Mouse (Mus musculus): ENCODE measurements at regions not wholly inside any gene's neighbourhood (a gene's known extent, or its start where the extent isn't known, plus 50 kb on each side); places are given as distances from the start of the nearest gene placed in this dataset.

DNA sequence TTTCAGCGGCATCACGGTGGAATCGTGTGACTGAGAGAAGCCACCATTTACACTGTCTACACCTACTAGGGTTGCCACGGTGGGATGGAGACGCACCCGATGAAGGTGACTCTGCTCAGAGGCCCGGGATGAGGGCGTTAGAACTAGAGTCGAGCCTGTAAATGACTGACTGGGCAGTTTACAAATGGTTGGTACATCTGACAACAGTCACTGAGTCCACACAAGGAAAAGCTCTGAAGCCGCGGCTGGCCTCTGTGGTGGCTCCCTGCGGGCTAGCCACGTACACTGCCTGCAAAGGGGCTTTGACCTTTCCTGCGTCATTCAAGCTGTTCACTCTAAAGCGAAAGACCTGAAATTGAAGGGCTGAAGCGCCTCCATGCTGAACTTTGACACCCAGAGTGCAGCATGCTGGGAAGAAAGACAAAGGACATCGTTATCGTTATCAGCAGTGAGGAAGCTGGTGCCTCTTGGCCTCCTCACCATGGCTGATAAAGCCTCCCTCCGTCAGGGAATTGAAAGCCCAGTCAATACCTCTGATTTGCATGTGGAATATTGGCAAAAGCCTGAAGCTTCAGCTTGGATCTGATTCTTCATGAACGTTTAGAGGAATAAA, 462.1 kb upstream of the Arglu1 start:
- no peak for DNase-seq

DNA sequence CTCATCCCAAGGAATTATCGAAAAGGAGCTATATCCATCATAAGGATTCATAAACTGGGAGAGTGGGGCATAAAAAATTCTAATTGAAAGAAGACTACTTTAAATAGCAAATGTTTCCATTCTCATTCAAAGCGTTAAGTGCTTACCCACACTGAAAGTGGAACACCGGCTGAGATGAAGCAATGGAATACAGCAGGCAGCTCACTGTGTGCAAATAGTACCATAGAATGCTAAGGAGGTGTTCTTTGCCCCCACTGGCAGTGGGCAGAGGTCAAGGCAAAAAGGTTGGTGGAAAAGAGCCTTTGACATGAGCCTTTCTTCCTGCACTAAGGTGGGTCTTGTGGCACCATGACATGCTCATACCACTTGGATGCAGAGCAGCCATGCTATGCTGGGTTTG, 454.0 kb upstream of the Arglu1 start:
- DNase-seq = no peak

DNA sequence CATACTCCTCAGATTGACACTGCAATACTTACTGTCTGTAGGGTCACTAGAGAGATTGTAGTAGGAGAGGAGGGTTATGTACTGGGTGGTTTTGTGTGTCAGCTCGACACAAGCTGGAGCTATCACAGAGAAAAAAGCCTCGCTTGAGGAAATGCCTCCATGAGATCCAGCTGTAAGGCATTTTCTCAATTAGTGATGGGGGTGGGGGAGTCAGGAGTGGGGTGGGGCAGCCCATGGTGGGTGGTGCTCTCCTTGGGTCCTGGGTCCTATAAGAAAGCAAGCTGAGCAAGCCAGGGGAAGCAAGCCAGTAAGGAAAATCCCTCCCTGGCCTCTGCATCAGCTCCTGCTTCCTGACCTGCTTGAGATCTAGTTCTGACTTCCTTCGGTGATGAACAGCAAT, 449.5 kb upstream of the Arglu1 start:
- DNase-seq = no peak

DNA sequence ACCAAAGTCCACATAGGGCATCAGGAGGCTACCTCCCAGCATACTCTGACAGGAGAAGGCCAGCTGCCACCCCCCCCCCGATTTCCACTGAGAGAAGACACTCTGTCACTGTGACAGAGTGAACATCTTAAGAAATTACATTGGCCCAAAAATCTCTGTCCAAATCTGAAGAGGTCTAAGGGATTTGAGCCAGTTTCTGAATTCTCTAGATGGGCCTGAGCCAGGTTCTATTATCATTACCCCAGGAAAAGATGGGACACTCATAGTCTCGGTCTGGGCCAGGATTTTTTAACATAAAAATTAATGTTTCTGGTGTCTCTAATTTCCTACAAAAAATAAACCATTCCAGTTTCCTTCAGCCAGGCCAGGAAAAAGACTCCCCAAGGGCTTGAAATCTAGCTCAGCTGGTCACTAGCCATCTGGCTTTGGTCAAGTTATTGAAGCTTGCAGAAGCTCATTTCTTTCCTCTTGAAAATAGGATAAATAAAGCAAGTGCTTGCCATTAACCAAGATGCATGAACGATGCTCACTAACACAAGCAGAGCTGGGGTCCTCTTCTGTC, 448.8 kb upstream of the Arglu1 start:
- DNase-seq = no peak

DNA sequence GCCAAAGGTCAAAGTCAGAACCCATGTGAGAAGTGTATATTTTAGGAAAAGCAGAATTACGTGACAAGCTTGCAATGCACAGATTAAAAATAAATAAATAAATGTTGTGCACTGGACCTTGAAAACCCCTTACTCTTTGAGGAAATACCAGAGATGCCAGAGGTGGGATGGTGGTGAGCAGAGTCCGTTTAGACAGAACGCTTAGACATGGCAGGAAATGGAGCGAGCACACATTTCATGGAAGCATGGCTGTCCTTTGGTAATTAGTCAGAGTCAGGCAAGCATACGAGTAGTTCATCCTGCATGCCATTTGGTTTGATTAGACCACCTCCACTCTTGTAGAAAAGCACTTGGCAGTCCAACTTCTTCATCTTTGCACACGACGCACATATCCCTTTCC, 443.4 kb upstream of the Arglu1 start:
- no peak for DNase-seq

DNA sequence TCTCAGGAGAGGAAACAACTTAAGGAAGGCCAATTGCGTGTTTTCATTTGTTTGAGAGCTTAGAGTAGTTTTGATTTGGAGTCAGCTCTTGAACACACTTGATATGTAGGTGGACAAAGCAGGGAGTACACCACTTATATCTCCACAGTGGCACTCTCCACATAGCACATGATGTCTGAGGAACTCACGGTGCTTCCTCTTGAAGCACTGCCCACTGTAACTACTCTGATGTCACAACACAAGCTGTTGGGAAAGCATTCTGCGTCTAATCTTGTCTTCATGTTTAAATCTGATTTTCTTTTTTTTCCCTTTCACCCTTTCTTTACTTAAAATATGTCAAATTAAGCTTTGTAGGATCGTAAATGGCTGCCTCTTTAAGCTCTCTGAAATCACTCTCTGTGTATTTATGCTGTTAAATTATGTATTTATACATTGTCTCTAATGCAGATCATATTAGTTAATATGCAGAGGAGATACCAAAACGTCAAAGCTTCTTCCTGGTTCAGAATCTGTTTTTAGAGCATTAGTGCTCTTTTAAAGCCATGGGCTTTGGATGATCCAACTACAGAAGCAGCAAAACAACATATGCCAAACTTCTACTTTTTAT, 442.4 kb upstream of the Arglu1 start:
- no peak for DNase-seq

DNA sequence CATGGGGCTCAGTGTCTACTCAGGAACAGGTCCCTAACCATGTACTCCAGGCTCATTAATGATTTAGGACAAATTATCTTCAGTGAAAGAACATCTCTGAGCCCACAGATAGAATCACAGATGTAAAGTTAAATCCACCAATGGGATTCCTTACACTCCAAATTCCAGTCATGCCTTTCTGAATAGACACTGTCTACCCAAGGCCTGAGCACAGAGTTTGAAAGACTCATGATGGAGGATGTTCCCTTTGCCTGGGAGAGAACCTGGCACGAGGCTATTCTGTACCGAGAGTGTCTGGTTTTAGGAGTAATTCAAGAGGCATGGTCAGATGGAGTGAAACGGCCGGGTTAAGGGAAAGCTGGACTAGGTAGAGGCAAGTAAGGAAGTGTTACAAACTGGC, 440.9 kb upstream of the Arglu1 start:
- DNase-seq = no peak

DNA sequence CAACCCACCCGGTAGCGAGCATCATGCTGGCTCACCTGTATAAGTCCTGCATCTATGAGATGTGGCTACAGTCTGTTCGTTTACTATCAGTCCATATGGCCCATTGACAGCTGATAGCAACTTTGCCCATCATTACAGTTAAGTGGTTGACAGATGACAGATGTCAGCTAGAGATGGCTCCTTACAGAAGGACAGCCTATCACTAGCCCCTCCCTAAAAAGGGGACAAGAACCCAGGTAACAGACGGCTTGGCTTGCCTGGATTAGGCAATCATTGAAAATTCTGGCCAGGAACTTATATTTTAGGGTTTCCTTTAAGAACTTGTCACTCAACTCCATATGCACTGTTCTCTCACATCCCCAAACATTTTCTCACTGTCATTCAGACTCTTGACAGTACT, 434.2 kb upstream of the Arglu1 start:
- DNase-seq = no peak

DNA sequence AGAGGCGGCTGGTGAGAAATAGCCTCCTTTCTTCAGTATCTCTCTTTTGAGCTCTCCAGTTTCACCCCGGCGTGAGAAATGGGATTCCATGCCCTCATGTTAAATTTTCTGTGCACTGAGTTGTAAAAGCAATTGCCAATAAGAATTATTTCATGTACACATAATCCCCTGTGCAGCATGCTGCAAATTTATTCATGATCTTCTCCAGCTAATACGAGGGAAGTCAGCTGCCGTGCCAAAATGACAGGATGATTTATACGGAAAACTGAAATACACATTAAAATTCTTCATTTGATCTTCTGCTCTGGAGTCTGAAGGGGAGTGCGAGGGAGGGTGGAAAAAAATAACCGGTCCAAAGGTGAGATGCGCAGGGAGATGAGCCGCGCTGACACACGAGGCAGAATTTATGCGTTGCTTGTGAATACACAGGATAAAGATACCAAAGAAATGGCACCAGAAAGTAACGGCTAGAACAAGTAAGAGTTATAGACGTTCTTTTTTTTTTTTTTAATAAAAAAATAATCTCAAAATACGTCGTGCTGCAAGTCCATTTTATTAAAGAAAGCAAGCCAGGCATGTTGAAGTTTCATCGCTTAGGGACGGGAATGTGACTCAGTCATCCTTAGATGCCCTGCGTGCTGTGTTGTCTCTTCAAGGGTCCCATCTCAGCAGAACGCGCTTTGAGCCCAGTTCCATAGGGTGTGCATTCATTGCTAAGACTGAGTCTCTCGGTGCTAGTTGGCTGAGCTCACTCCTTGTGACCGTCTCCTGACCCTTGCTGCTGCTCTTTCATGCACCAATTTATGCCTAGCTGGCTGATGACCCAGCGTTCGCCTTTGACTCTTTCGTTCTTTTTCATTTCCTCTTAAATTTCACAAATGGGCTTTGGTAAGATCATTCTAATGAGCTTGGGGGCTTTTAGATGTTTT, 427.8 kb upstream of the Arglu1 start:
- DNase-seq = no peak

DNA sequence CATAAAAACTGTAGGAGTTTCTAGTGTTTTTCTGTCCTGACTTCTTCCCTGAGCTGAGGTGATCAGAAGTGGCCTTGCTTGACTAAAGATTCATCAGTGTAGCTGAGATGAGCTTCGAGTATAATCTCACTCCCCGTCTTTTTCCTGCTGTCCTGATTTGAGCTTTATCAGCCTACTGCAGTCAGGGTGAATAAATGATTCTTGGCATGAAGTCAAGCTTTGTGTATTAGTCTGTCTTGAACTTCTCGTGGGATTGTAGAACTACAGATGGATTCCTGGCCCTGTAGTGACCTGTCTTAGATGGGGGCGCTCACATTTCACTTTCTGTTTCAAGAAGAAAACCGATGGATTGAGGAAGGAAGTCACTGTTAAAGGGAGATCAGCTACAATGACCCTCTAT, 405.7 kb upstream of the Arglu1 start:
- DNase-seq = no peak

DNA sequence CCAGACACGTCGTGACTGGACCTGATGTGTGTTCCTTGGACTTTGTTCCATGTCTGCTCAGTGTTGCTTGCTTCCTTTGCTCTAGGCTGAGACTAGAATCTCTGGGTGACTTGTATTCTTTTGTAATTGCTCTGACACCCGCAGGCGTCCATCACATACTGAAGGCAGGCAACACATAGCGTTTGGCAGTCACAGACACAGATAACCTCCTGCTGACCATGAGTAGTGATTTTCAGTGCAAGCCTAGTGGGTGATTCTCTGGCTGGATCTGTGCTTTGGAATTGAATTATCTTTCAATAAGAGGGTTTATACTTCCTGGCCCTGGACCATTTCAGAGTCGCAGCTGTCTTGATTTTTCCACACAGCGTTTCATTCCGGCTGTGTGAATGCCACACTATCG, 403.7 kb upstream of the Arglu1 start:
- DNase-seq = no peak

DNA sequence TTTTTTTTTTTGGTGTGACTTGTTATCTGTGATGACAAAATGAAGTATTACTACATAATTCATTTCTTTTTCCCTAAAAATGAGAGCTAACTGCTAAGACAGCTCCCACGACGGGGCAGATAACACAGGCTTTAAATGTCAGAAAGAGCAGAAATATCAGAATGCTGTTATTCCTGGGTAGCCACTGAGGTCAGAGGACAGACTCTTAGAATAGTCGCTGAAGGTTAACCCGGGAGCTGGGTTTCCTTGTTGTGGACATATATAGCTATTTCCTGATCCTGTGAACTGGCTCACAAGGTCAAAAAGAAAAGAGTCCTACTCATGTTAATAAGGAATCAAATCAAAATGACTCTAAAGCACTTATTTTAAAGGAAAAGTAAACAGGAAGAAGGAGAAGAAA, 403.0 kb upstream of the Arglu1 start:
- no peak for DNase-seq

DNA sequence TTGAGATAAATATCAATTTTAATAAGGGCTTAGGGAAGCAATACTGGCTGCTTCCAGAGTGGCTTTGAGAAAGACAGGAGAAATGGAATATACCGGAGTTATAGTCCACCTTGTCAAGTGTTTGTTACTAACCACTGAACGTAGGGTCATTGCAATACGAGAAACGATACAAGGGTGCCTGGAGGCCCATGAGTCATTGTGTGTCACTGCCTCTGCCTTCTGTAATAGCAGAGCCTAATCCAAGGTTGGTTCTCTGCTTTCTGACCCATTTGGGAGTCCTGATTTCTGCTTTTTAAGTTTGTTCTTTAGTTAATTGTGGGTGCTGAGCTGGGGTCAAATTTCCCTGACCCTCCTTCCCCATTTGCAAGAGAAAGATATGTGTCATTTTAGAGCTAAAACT, 382.4 kb upstream of the Arglu1 start:
- no peak for DNase-seq

DNA sequence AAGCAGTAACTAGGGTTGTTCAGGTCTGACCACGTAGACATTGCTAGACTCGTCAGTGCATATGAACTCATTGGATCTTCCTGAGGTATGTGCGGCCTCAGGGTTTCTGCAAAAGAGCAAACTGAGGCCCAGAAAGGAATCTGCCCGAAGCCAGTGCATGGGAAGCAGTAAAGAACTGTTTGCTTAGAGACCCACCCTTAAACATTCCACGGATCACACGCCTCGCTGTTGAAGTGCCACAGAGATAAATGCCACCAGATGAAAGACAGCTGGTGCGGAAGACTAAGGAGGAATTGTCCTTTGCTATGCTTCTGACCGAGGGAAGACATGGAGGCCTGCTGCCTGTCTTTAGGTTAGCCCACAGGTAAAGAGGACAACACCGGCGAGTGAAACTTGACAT, 382.0 kb upstream of the Arglu1 start:
- no peak for DNase-seq

DNA sequence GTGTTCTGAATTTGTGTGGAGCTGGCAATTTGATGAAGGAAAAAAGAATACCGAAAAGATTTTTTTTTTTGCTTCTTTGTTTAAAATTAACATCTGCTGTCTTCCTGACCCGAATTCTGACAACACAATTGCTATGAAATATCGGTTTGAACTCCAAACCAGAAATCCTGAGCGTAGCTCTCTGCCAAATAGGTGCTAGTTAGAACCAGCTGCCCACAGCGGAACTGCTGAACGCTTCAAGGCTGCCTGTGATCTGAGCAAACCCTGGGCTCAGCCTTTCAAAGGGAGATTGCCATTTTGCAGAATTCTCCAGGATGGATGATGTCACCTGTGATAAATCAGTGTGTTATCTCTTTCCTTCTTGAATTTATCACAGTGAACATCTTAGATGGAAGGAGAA, 380.6 kb upstream of the Arglu1 start:
- DNase-seq = no peak

DNA sequence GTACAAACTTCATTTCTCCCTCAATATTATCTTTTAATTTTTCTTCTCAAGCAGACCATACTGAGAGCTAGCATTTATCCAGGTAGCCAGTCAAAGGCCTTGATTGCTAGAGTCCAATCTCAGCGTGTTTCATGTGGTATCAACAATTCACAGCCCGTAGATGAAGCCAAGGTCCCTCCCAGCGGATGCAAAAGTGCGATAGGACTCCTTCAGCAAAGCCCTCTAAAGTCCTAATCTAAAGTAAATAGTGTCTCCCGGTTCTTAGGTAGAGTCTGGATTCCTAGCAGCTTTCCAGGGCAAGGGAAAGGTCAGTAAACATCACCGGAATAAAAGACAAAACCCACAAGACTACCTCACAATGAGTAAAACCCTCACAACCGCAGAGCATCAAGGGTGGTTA, 379.5 kb upstream of the Arglu1 start:
- no peak for DNase-seq

DNA sequence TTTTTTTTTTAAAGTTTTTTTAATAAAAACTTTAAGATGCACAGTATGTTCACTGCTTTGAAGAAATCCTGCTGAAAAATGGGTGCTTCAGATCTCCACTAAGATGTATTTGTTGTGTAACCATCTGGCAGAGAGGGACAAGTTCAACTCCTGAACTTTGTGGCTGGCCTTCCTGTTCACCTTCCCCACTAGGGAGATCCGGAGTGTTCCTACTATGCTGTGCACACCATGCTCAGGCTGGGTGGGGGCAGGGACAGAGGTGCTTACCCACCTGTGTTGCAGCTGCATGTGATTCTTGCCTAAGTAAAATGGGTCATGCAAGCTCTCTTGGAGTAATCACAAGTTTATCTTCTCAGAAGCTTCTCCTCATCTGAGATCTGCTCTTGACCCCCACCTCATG, 377.4 kb upstream of the Arglu1 start:
- DNase-seq = no peak

DNA sequence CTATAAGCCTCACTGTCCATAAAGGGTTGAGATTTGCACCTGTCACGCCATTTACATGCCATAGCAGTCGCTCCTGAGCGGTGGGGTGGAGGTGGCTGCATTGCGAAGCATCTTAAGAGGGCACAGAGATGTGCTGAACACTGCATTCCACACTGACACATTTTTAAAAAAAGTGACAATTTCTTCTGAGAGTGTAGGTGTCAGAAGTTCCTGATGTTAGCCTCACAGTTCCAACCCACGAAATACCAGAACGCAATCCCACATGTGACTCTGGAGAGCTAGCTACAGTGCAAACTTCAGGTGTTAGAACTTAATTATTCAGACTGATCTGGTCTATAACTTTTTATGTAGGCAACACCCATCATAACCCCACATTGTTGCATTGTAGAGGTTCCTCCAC, 369.8 kb upstream of the Arglu1 start:
- DNase-seq = no peak

DNA sequence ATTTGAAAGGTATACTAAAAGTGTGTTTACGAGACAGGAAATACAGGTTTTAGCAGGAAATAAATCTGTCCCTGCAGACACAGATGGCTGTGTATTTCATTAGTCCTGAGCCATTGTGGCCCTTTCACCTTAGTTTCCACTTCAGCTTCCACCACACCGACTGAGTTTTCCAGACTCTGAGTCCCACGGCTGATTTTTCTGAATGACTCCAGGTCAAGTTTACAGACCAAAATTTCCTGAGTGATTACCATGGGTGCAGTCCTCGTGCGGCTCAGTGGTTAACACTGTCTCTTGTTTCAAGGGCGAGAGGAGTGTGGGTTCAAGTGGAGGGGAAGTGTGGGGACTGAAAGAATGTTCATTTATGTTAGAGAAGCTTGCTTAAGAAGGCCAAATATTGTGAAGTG, 365.1 kb upstream of the Arglu1 start:
- DNase-seq = no peak

DNA sequence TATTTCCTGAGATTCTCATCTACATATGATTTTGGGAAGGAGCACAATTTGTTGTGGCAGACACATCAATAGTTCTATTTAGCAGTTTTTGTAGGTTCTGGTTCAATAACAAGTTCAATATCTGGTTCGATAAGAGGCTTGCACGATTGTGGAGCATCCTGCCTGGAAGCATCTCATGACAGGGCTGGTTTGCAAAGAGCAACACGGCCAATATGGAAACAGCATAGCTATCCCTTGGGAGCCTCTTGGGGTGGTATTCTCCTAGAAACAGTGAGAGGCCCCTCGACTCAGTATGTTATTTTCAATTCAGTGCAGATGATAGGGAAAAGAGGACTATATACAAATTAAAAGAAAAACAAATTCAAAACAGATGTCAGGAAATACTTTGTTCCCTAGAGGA, 364.5 kb upstream of the Arglu1 start:
- DNase-seq = no peak

DNA sequence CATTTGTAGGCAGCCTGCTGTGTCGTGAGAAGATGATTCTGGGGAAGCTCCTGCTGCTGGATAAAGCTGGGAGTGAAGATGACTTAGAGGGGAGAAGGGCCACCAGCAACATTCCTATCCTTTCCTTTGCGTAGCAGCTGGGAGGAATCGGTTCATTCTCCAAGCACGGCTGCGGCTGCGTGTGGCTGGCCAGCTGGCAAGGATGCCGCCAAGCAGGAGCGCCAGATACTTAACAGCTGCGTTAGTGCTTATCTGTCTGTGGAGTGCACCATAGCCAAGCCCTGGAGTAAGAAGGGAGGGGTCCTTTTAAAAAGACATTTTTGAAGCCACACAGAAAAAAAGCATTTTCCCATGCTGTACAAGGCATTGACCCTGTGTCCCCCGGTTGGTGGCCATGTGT, 361.4 kb upstream of the Arglu1 start:
- DNase-seq = no peak

DNA sequence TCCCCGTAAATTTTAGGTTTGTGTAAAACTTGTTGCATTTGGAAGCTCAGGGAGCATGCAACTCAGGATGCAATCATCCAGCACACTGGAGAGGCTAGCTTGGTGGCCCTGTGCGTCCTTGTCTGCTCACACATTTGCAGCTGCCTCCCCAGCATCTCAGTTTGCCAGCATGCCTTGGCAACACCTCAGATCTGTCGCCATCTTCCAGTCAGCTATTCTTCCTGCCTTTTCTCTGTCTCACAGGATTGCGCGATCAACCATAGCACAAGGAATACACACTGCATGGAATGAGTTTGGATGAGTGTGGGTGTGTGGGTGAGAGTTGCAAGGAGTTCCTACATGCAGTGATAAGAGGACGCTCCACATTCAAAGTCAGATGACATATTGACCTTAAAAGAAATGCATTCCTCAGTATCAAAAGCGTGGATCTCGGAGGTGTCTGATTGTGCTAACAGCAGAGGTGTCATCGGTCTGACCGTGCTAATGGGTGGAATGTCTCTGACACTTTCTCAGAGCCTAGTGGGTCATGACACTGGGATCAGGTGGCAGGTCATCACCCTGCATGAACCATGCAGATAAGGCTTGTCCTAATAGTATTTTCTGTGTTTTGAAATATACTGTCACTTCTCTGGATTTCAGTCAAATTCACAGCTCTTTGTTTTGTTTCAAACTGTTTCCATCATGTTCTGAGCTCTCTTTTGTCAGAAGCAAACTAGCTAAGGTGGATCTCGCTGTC, 360.6 kb upstream of the Arglu1 start:
- no peak for DNase-seq

DNA sequence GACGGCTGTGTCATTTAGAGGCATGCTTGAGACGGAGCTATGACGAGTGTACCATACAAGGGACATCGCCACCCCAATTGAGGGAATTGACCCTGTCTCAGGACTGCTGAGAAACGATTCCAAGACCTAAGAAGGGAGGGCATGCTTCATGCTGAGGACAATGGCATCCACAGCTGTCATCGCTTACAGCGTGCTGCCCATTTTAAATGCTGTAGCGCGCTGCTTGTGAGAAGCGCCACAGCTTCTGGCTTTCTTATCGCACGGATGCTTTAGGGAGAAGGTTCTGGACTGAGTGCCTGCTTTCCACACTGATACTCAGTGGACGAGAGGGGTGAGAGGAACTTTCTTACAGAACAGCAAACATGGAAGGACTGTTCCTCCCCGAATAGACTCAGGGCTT, 357.8 kb upstream of the Arglu1 start:
- DNase-seq = no peak
